Mouse (Mus musculus) leukemia stem cell, adult 10-12 weeks (primary cell): ENCODE measurements around the gene Ide. TPM values are rescaled to one million over a fixed set of nuclear protein-coding genes. Genes with fewer than 3 reads are reported as not detected.

Experiments
- polyA plus RNA-seq: library from polyadenylated mRNA; stranded (reverse); fragments of >175 nt; gene quantifications from 2 replicates; pipeline ENCODE4 v1.2.3, GENCODE M21; 2012; ENCODE audit warnings: low replicate concordance

Gene Ide
- polyA plus RNA-seq, result 2.5 and 8.6 TPM in 2 replicates

GRCm38 (mm10) chr19:37337752-37338151 lies at the start of gene Ide:
TSS of gene Ide (minus strand) at chr19:37337852.

GRCm38 (mm10) chr19:37375755-37376615 lies 38.3 kb upstream of the Ide start, which contains the start of gene Kif11:
TSS of gene Kif11 (plus strand) at chr19:37376403.

Other genes with a start within 250 kb of the Ide start
- gene March5, start 130.3 kb downstream of the Ide start, polyA plus RNA-seq, result 154 and 161 TPM in 2 replicates
- gene Cpeb3, start 129.3 kb downstream of the Ide start, polyA plus RNA-seq, result 10.9 and 23.6 TPM in 2 replicates
- 3.0 and 8.5 TPM in 2 replicates for gene Kif11, start 38.6 kb upstream of the Ide start, polyA plus RNA-seq
- gene Hhex, start 97.0 kb upstream of the Ide start, polyA plus RNA-seq, result 184 and 366 TPM in 2 replicates
- 11.7 and 18.7 TPM in 2 replicates for gene Exoc6, start 212.6 kb upstream of the Ide start, polyA plus RNA-seq